In the genomic region with DNA sequence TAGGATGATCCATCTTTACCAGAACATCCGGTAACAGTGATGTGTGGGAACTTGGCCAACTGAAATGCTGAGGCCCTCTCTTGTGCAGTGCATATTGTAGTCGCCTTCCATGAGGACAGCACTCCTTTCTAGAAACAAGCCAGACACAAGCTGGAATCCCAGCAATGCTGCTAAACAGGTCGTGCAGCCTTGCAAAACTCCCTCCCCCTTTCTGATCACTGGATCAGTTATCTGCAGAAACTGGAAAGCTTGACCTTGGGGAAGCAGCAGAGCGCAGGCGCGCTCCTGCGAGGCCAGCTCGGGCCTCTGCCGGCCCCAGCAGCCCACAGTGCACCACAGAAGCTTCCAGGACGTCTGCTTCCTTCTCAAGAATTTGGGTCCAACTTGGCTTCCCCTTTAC, we compare ENCODE assay signal across 9 mouse cellular contexts. TPM values are rescaled to one million over a fixed set of nuclear protein-coding genes. Genes with fewer than 3 reads are reported as not detected.
DNase-seq lines count a peak whose midpoint lies in the region; ATAC-seq and TF ChIP-seq lines count a peak whose summit lies in the region.
"Had no signal": no experiment of that assay in that cellular context is flagged by ENCODE, and none has a peak within 500 bp of the region (broad histone marks: within the 10 kb centered on the region; RNA-seq: fewer than 3 reads in every experiment).

No protein-coding gene starts in this region.

- H3K9me3 ChIP-seq in heart, embryonic 16.5 days (replicated peaks; ENCODE audit: control insufficient read depth, low read length), result no peaks in the 10 kb centered on the region
- H3K9me3 ChIP-seq in embryonic facial prominence, embryonic 11.5 days (replicated peaks; ENCODE audit: control insufficient read depth, low read length), result no peaks in the 10 kb centered on the region
- no peaks in the 10 kb centered on the region for H3K9me3 ChIP-seq in liver, embryonic 12.5 days (replicated peaks)

- H3K27ac ChIP-seq in heart, embryonic 16.5 days (ENCODE audit: low read length), result peak overlapping the region; percentile 91
- no peak overlapping the region for H3K27ac ChIP-seq in embryonic facial prominence, embryonic 11.5 days (replicated peaks; ENCODE audit: low read depth, low read length)
- H3K27ac ChIP-seq in testis, adult 2 months (ENCODE audit: control insufficient read depth, insufficient read depth, low read depth, low read length), result peak overlapping the region; percentile 76
- H3K27ac ChIP-seq in liver, embryonic 12.5 days, result no peak overlapping the region

- 34% methylated on average over 10 of the region's 10 CpGs for WGBS in heart, embryonic 16.5 days
- WGBS in embryonic facial prominence, embryonic 11.5 days, result 82% methylated on average over 10 of the region's 10 CpGs
- WGBS in liver, embryonic 12.5 days (ENCODE audit: insufficient replicate concordance), result 78% methylated on average over 10 of the region's 10 CpGs

- no peak overlapping the region for H3K4me3 ChIP-seq in heart, embryonic 16.5 days (ENCODE audit: low read length)
- no peak overlapping the region for H3K4me3 ChIP-seq in embryonic facial prominence, embryonic 11.5 days (ENCODE audit: low read depth, low read length)
- H3K4me3 ChIP-seq in testis, adult 2 months (ENCODE audit: control insufficient read depth, low read depth, low read length), result no peak overlapping the region
- H3K4me3 ChIP-seq in liver, embryonic 12.5 days, result no peak overlapping the region

- H3K4me2 ChIP-seq in heart, embryonic 16.5 days (ENCODE audit: low read depth, low read length), result no peak overlapping the region
- no peak overlapping the region for H3K4me2 ChIP-seq in embryonic facial prominence, embryonic 11.5 days (ENCODE audit: low read depth, low read length)
- H3K4me2 ChIP-seq in liver, embryonic 12.5 days, result no peak overlapping the region

- H3K27me3 ChIP-seq in heart, embryonic 16.5 days (ENCODE audit: control insufficient read depth, insufficient read depth, low read length), result no peaks in the 10 kb centered on the region
- no peaks in the 10 kb centered on the region for H3K27me3 ChIP-seq in embryonic facial prominence, embryonic 11.5 days (ENCODE audit: control insufficient read depth, insufficient read depth, low read length)
- H3K27me3 ChIP-seq in testis, adult 2 months (ENCODE audit: control insufficient read depth, insufficient read depth, low read length), result no peaks in the 10 kb centered on the region
- H3K27me3 ChIP-seq in liver, embryonic 12.5 days (replicated peaks), result no peaks in the 10 kb centered on the region
- H3K27me3 ChIP-seq: CH12.LX had no signal

- ATAC-seq in heart, embryonic 16.5 days (replicated peaks; ENCODE audit: extremely low read depth, insufficient read depth, low FRiP score), result peak; percentile 64
- ATAC-seq in embryonic facial prominence, embryonic 11.5 days (replicated peaks; ENCODE audit: insufficient number of reproducible peaks, low FRiP score, low TSS enrichment, low read depth), result no peak
- ATAC-seq in liver, embryonic 12.5 days, result no peak

- H3K4me1 ChIP-seq in heart, embryonic 16.5 days (ENCODE audit: control insufficient read depth, insufficient read depth, low read length), result peaks cover 43% of the 10 kb centered on the region
- no peaks in the 10 kb centered on the region for H3K4me1 ChIP-seq in embryonic facial prominence, embryonic 11.5 days (ENCODE audit: control insufficient read depth, insufficient read depth, low read length)
- no peaks in the 10 kb centered on the region; the same call in none of the 2 replicates for H3K4me1 ChIP-seq in testis, adult 2 months (ENCODE audit: control insufficient read depth, insufficient read depth, low read length)
- H3K4me1 ChIP-seq in liver, embryonic 12.5 days, result peaks cover 36% of the 10 kb centered on the region

- peaks cover 59% of the 10 kb centered on the region for H3K36me3 ChIP-seq in heart, embryonic 16.5 days (ENCODE audit: control insufficient read depth, insufficient read depth)
- H3K36me3 ChIP-seq in embryonic facial prominence, embryonic 11.5 days (replicated peaks; ENCODE audit: control insufficient read depth, insufficient read depth, low read depth, low read length), result peaks cover 19% of the 10 kb centered on the region
- no peaks in the 10 kb centered on the region; the same call in 1 of the 2 replicates for H3K36me3 ChIP-seq in testis, adult 2 months (ENCODE audit: control insufficient read depth, insufficient read depth, low read length)
- peaks cover 96% of the 10 kb centered on the region for H3K36me3 ChIP-seq in liver, embryonic 12.5 days

- no peak for TF ChIP-seq CTCF in testis, adult 2 months (IDR thresholded peaks at IDR 0.05; ENCODE audit: control insufficient read depth, insufficient read depth, insufficient replicate concordance, low read depth, low read length)

- intact Hi-C loops in heart, postnatal 36 days (cut with DNase I), result no loop called here

- 0 out of 2 replicates have a peak overlapping the region, but pooled peaks have one; percentile 33 for H3K9ac ChIP-seq in heart, embryonic 16.5 days (ENCODE audit: low read length)
- H3K9ac ChIP-seq in embryonic facial prominence, embryonic 11.5 days (replicated peaks; ENCODE audit: low read length), result no peak overlapping the region
- no peak overlapping the region for H3K9ac ChIP-seq in liver, embryonic 12.5 days

- TF ChIP-seq POLR2A in testis, adult 2 months (IDR thresholded peaks at IDR 0.05; ENCODE audit: control insufficient read depth, low read depth, low read length), result no peak

- no peak for DNase-seq in heart, postnatal 36 days
- DNase-seq in embryonic facial prominence, embryonic 11.5 days (ENCODE audit: low spot score), result peak; percentile 35
- DNase-seq in kidney, postnatal 25 days, result peak; percentile 59 to 85
- no peak for DNase-seq in frontal cortex, adult 2 months (ENCODE audit: extremely low spot score in 1 of 2, low spot score in 1 of 2)
- DNase-seq in right cerebral cortex, postnatal 25 days, result no peak

RNA-seq across cellular contexts. Expression of a gene that starts 6.8 kb away (rescaled TPM):
- polyA plus RNA-seq in heart, embryonic 16.5 days (2015; fragmentation: Nextera tagmentation; extraction: Ambion mirVana), result 1.0 and 1.1 TPM in 2 replicates
- under 1 TPM; 0.33 to 0.35 TPM for total RNA-seq in heart, postnatal 36 days (2021)
- polyA plus RNA-seq in embryonic facial prominence, embryonic 11.5 days (2014; fragmentation: Nextera tagmentation; extraction: Ambion mirVana), result 2.6 and 2.9 TPM in 2 replicates
- polyA plus RNA-seq in testis, adult 2 months (2012; rRNA removed), result 41.3 and 47.7 TPM in 2 replicates
- 0.37 and 0.68 TPM in 2 replicates for polyA plus RNA-seq in liver, embryonic 12.5 days (2016; fragmentation: Nextera tagmentation; extraction: Ambion mirVana)
- polyA plus RNA-seq in frontal cortex, adult 2 months (2012; rRNA removed), result 9.1 and 10.0 TPM in 2 replicates

RNA-seq across cellular contexts. Expression of a gene that starts 7.3 kb away (rescaled TPM):
- 41.3 and 42.8 TPM in 2 replicates for polyA plus RNA-seq in heart, embryonic 16.5 days (2015; fragmentation: Nextera tagmentation; extraction: Ambion mirVana)
- total RNA-seq in heart, postnatal 36 days (2021), result 10 to 100 TPM; 14.3 to 19.5 TPM
- 119 and 122 TPM in 2 replicates for polyA plus RNA-seq in embryonic facial prominence, embryonic 11.5 days (2014; fragmentation: Nextera tagmentation; extraction: Ambion mirVana)
- polyA plus RNA-seq in testis, adult 2 months (2012; rRNA removed), result 26.1 and 34.7 TPM in 2 replicates
- polyA plus RNA-seq in liver, embryonic 12.5 days (2016; fragmentation: Nextera tagmentation; extraction: Ambion mirVana), result 60.0 and 60.2 TPM in 2 replicates
- polyA plus RNA-seq in frontal cortex, adult 2 months (2012; rRNA removed), result 17.5 and 17.8 TPM in 2 replicates

Comparison
In these comparisons a context has a peak if more than half of its experiments do, and no peak if none do; other contexts are left out.
1. H3K27ac ChIP-seq: peak in heart, embryonic 16.5 days (single experiment) and testis, adult 2 months (single experiment); none in embryonic facial prominence, embryonic 11.5 days (single experiment) and liver, embryonic 12.5 days (single experiment).
2. DNase-seq: peak in embryonic facial prominence, embryonic 11.5 days (single experiment) and kidney, postnatal 25 days (2 of 2); none in heart, postnatal 36 days (0 of 2), frontal cortex, adult 2 months (0 of 2) and right cerebral cortex, postnatal 25 days (single experiment).